19 mouse cellular contexts compared by ENCODE assay signal in the genomic region with DNA sequence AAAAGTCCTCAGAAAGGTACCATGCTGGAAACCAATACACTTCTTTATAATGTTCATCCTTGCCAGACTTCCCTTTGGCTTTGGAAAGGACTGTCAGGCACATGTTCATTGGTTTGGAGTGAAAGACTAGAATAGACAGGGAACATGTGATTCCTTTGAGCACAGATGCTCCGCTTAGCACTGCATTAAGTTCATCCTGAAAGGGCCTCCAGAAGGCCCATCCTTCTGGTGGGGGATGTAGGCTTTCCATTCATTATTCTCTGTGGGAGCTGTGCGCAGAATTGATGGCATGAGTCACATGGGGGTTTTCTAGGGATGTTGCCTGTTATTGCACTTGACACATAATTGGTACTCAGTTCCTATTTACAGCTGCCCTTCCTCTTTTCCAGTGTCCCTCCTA.
DNase-seq lines count a peak whose midpoint lies in the region; ATAC-seq and TF ChIP-seq lines count a peak whose summit lies in the region.
"Had no signal": no experiment of that assay in that cellular context is flagged by ENCODE, and none has a peak within 500 bp of the region (broad histone marks: within the 10 kb centered on the region; RNA-seq: fewer than 3 reads in every experiment).

No protein-coding gene starts in this region.

- no peaks in the 10 kb centered on the region for H3K9me3 ChIP-seq in forebrain, postnatal 0 days (ENCODE audit: low read length)
- H3K9me3 ChIP-seq: heart, embryonic 13.5 days; midbrain, embryonic 12.5 days had no signal

- no peak overlapping the region for H3K9ac ChIP-seq in forebrain, postnatal 0 days
- H3K9ac ChIP-seq: heart, embryonic 13.5 days; lung, embryonic 14.5 days; midbrain, embryonic 12.5 days had no signal

- no peak for TF ChIP-seq CTCF in forebrain, postnatal 0 days (IDR thresholded peaks at IDR 0.05; ENCODE audit: low read depth)
- TF ChIP-seq CTCF in thymus, adult 2 months (IDR thresholded peaks at IDR 0.05; ENCODE audit: borderline replicate concordance, control insufficient read depth, extremely low read depth, insufficient read depth, low read length, poor library complexity), result no peak

- no peak overlapping the region for H3K27ac ChIP-seq in forebrain, postnatal 0 days (ENCODE audit: low read depth, low read length)
- H3K27ac ChIP-seq in thymus, adult 2 months (ENCODE audit: control insufficient read depth, insufficient read depth, low read length), result no peak overlapping the region
- H3K27ac ChIP-seq: heart, embryonic 13.5 days; macrophage; midbrain, embryonic 12.5 days had no signal

- peak; percentile 40 to 59 for DNase-seq in left cerebral cortex, postnatal 14 days (ENCODE audit: low spot score in 2 of 2)
- DNase-seq in left cerebral cortex, adult 11 months (ENCODE audit: low spot score), result no peak
- peak; percentile 75 for DNase-seq in forebrain, postnatal 0 days
- peak; percentile 66 to 77 for DNase-seq in layer of hippocampus, adult 8-10 months (ENCODE audit: low spot score in 2 of 2)
- peak; percentile 50 to 79 for DNase-seq in right cerebral cortex, postnatal 10 days (ENCODE audit: low spot score in 2 of 2)
- no peak for DNase-seq in thymus, adult 2 months
- DNase-seq in T-cell, adult 2 months (ENCODE audit: low spot score), result no peak
- DNase-seq: cerebellum, postnatal 14 days; heart, postnatal 36 days; kidney, adult 11 months; kidney, postnatal 10 days; lung, embryonic 14.5 days; thymus, postnatal 36 days had no signal

- H3K4me3 ChIP-seq in forebrain, postnatal 0 days (ENCODE audit: low read depth, low read length), result no peak overlapping the region
- H3K4me3 ChIP-seq in thymus, adult 2 months (ENCODE audit: control insufficient read depth, insufficient read depth, low read length), result no peak overlapping the region
- H3K4me3 ChIP-seq: heart, embryonic 13.5 days; midbrain, embryonic 12.5 days had no signal

- no peak for TF ChIP-seq POLR2A in thymus, adult 2 months (IDR thresholded peaks at IDR 0.05; ENCODE audit: control insufficient read depth, extremely low read depth, insufficient read depth, low read length, poor library complexity)

- no peaks in the 10 kb centered on the region for H3K4me1 ChIP-seq in forebrain, postnatal 0 days (ENCODE audit: insufficient read depth)
- H3K4me1 ChIP-seq in thymus, adult 2 months (replicated peaks; ENCODE audit: control insufficient read depth, insufficient read depth, low read length), result no peaks in the 10 kb centered on the region
- H3K4me1 ChIP-seq: midbrain, embryonic 12.5 days had no signal

- WGBS in forebrain, postnatal 0 days, result 61% methylated on average over 2 of the region's 2 CpGs
- WGBS in thymus, adult 2 months, result 90% methylated on average over 2 of the region's 2 CpGs

- no peak overlapping the region for H3K4me2 ChIP-seq in forebrain, postnatal 0 days (ENCODE audit: low read depth)
- H3K4me2 ChIP-seq: heart, embryonic 13.5 days; liver, embryonic 11.5 days; lung, embryonic 14.5 days; midbrain, embryonic 12.5 days had no signal

- no peaks in the 10 kb centered on the region for H3K36me3 ChIP-seq in forebrain, postnatal 0 days (ENCODE audit: insufficient read depth)
- H3K36me3 ChIP-seq in thymus, adult 2 months (ENCODE audit: control insufficient read depth, insufficient read depth, low read length), result no peaks in the 10 kb centered on the region
- H3K36me3 ChIP-seq: G1E; heart, embryonic 13.5 days; midbrain, embryonic 12.5 days had no signal

- peak; percentile 90 for ATAC-seq in forebrain, postnatal 0 days
- ATAC-seq: hindbrain, embryonic 16.5 days had no signal

- intact Hi-C loops in left cerebral cortex, postnatal 14 days (cut with DNase I), result loop anchor here (10.0 kb wide), 1 partner anchor 481 kb away; no protein-coding TSS in a partner anchor

- H3K27me3 ChIP-seq in forebrain, postnatal 0 days (ENCODE audit: insufficient read depth, low read length), result no peaks in the 10 kb centered on the region
- no peaks in the 10 kb centered on the region for H3K27me3 ChIP-seq in thymus, adult 2 months (ENCODE audit: control insufficient read depth, insufficient read depth, low read length)
- H3K27me3 ChIP-seq: heart, embryonic 13.5 days had no signal

Comparison
In these comparisons a context has a peak if more than half of its experiments do, and no peak if none do; other contexts are left out.
1. DNase-seq: peak in left cerebral cortex, postnatal 14 days (2 of 2), forebrain, postnatal 0 days (single experiment), layer of hippocampus, adult 8-10 months (2 of 2) and right cerebral cortex, postnatal 10 days (2 of 2); none in left cerebral cortex, adult 11 months (single experiment), thymus, adult 2 months (single experiment) and T-cell, adult 2 months (single experiment).